Mouse (Mus musculus) ES-Bruce4 (cell line): ENCODE measurements at regions not wholly inside any gene's neighbourhood (a gene's known extent, or its start where the extent isn't known, plus 50 kb on each side); places are given as distances from the start of the nearest gene placed in this dataset.

Experiments
- EP300 ChIP-seq: IDR thresholded peaks from 2 replicates; pipeline ENCODE4 v1.6.1; 2011; ENCODE audit warnings: low read depth, low read length; ENCODE audit not compliant: insufficient read depth
- POLR2A ChIP-seq: IDR thresholded peaks from one replicate; pipeline ENCODE4 v1.8.1; 2011; ENCODE audit warnings: low read length; ENCODE audit not compliant: insufficient read depth

DNA sequence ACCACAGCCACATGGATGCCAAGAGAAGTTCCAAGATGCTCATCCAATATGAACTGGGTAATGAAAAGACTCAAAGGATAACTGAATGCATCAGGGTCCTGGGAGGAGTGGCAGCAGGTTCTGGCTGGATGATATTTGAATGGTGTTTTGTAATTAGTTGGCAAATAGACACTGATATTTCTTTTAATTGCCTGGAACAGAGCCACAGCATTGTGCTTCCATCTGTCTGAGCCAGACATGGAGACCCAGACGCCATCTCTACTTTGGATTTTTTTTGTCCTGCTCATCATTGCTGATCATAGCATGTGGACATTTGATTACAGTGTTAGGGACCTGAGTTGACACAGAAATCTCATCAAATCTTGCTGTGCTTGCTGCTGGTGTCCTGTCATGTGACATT is 111.4 kb upstream of the Astn2 start:
- TF ChIP-seq POLR2A: no peak
- TF ChIP-seq EP300: no peak
